Comparison of ENCODE assay signal across 1 mouse cellular context in the genomic region with DNA sequence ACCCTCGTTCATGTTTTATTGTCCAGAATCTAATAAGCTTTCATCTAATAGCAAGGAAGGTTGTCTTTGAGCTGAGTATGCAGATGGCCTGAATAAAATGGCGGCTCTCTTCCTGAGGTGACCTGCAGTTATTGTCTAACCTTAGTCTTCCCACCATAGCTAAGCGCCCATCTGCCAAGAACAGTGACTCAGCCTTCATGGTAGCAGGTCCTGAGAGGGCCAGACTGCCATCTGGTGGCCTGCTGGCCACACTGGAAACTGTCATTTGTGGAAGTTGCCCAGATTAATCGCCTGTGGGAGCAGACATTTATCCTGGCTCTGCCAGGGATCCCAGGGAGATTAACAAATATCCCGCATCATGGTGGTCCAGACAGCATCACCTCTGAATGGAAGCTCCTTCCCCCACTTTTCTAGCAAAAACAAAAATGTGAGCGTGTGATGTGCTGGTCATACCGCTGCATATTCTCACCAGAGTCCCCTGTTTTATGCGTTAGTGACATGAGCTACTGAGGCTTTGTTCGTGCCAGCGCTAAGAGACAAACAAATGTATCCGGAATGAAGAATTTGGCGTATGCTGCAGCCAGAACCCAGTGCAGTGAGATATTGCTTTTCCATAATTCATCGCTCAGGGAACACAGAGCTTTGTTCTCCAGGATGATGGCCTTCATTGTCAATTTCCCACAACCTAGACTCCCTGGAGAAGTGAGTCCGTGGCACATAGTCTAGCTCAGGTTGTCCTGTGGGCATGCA.
TF ChIP-seq lines count a peak whose summit lies in the region.

No protein-coding gene starts in this region.

TF ChIP-seq in MEL, 35 proteins besides CTCF, POLR2A, EP300 and RAD21:
- TF ChIP-seq USF2 (IDR thresholded peaks at IDR 0.05; ENCODE audit: borderline replicate concordance in 1 of 2, insufficient read depth in 1 of 2, low read depth in 1 of 2, low read length in 2 of 2) (no peak), TBP (IDR thresholded peaks at IDR 0.05; ENCODE audit: low read depth, low read length) (no peak), UBTF (IDR thresholded peaks at IDR 0.05; ENCODE audit: borderline replicate concordance, insufficient read depth, low read depth, low read length) (no peak), MAZ (IDR thresholded peaks at IDR 0.05; ENCODE audit: low read depth, low read length) (no peak), GATA1 (IDR thresholded peaks at IDR 0.05; ENCODE audit: low read depth, low read length) (no peak), POLR2AphosphoS2 (IDR thresholded peaks at IDR 0.05; ENCODE audit: low read length) (no peak), MYB (IDR thresholded peaks at IDR 0.05; ENCODE audit: low read depth, low read length) (no peak), SMC3 (IDR thresholded peaks at IDR 0.05; ENCODE audit: low read depth, low read length) (peak; percentile 86), GABPA (IDR thresholded peaks at IDR 0.05; ENCODE audit: low read depth, low read length) (no peak), KAT2A (conservative IDR thresholded peaks at IDR 0.05; ENCODE audit: low read depth, low read length) (no peak), ZC3H11A (IDR thresholded peaks at IDR 0.05; ENCODE audit: low read depth, low read length) (peak; percentile 65), CHD2 (IDR thresholded peaks at IDR 0.05; ENCODE audit: low read length) (no peak), ZNF384 (IDR thresholded peaks at IDR 0.05; ENCODE audit: low read depth, low read length) (no peak), MXI1 (IDR thresholded peaks at IDR 0.05; ENCODE audit: low read depth, low read length) (no peak), POLR2AphosphoS5 (IDR thresholded peaks at IDR 0.05; ENCODE audit: borderline replicate concordance, low read depth, low read length) (no peak), ETS1 (IDR thresholded peaks at IDR 0.05; ENCODE audit: low read depth, low read length) (no peak), TAL1 (IDR thresholded peaks at IDR 0.05; ENCODE audit: low read length) (no peak)
